28 mouse cellular contexts compared by ENCODE assay signal in genomic region chr8:13387728-13388127, GRCm38 (mm10). TPM values are rescaled to one million over a fixed set of nuclear protein-coding genes. Genes with fewer than 3 reads are reported as not detected.
"Had no signal": no experiment of that assay in that cellular context is flagged by ENCODE, and none has a peak within 500 bp of the region (broad histone marks: within the 10 kb centered on the region; RNA-seq: fewer than 3 reads in every experiment).

No protein-coding gene starts in this region.

- H3K9me3 ChIP-seq: limb, embryonic 10.5 days; liver, embryonic 12.5 days; liver, embryonic 15.5 days; lung, embryonic 15.5 days; midbrain, embryonic 12.5 days; midbrain, embryonic 15.5 days; neural tube, embryonic 12.5 days; neural tube, embryonic 15.5 days had no signal

- ATAC-seq: liver, embryonic 12.5 days; midbrain, embryonic 15.5 days had no signal

- H3K9ac ChIP-seq: limb, embryonic 13.5 days; liver, embryonic 12.5 days; liver, embryonic 15.5 days; lung, embryonic 15.5 days; midbrain, embryonic 12.5 days; midbrain, embryonic 15.5 days; neural tube, embryonic 12.5 days; neural tube, embryonic 15.5 days had no signal

- H3K4me1 ChIP-seq: limb, embryonic 10.5 days; limb, embryonic 13.5 days; lung, embryonic 15.5 days; midbrain, embryonic 12.5 days; midbrain, embryonic 15.5 days; neural tube, embryonic 12.5 days; neural tube, embryonic 15.5 days had no signal

- H3K27me3 ChIP-seq: limb, embryonic 13.5 days; liver, embryonic 12.5 days; liver, embryonic 15.5 days; lung, embryonic 15.5 days; midbrain, embryonic 12.5 days; midbrain, embryonic 15.5 days; neural tube, embryonic 12.5 days; neural tube, embryonic 15.5 days had no signal

- H3K4me2 ChIP-seq: limb, embryonic 13.5 days; liver, embryonic 12.5 days; liver, embryonic 15.5 days; lung, embryonic 15.5 days; midbrain, embryonic 12.5 days; midbrain, embryonic 15.5 days; neural tube, embryonic 12.5 days; neural tube, embryonic 15.5 days had no signal

- H3K36me3 ChIP-seq: limb, embryonic 10.5 days; limb, embryonic 13.5 days; liver, embryonic 12.5 days; liver, embryonic 15.5 days; lung, embryonic 15.5 days; midbrain, embryonic 12.5 days; midbrain, embryonic 15.5 days; neural tube, embryonic 12.5 days; neural tube, embryonic 15.5 days had no signal

- H3K27ac ChIP-seq: limb, embryonic 10.5 days; limb, embryonic 13.5 days; liver, embryonic 12.5 days; liver, embryonic 15.5 days; lung, embryonic 15.5 days; midbrain, embryonic 12.5 days; midbrain, embryonic 15.5 days; neural tube, embryonic 12.5 days; neural tube, embryonic 15.5 days had no signal

- DNase-seq: kidney, adult 2 months; kidney, postnatal 10 days; kidney, postnatal 36 days; liver; lung, adult 18-20 months; lung, postnatal 10 days; lung, postnatal 36 days; right cerebral cortex, adult 18-20 months; right cerebral cortex, postnatal 14 days; right cerebral cortex, postnatal 4 days; thymus, adult 18-20 months; thymus, postnatal 36 days had no signal

- H3K4me3 ChIP-seq: limb, embryonic 10.5 days; limb, embryonic 13.5 days; liver, embryonic 12.5 days; liver, embryonic 15.5 days; lung, embryonic 15.5 days; midbrain, embryonic 12.5 days; midbrain, embryonic 15.5 days; neural tube, embryonic 12.5 days; neural tube, embryonic 15.5 days had no signal

RNA-seq across cellular contexts. Expression of gene Atp4b, which starts 8.9 kb away (rescaled TPM):
- total RNA-seq: layer of hippocampus, adult 8-10 months; layer of hippocampus, postnatal 14 days; left cerebral cortex, adult 8-10 months; left cerebral cortex, postnatal 14 days had no signal
- polyA plus RNA-seq: kidney, embryonic 14.5 days; limb, embryonic 10.5 days; limb, embryonic 13.5 days; liver, embryonic 12.5 days; liver, embryonic 15.5 days; lung, embryonic 15.5 days; midbrain, embryonic 12.5 days; midbrain, embryonic 15.5 days; neural tube, embryonic 12.5 days; neural tube, embryonic 15.5 days; urinary bladder, adult 2 months had no signal

RNA-seq across cellular contexts. Expression of gene Grk1, which starts 17.2 kb away (rescaled TPM):
- total RNA-seq: layer of hippocampus, adult 8-10 months; layer of hippocampus, postnatal 14 days; left cerebral cortex, postnatal 14 days had no signal
- polyA plus RNA-seq: kidney, embryonic 14.5 days; liver, embryonic 12.5 days; liver, embryonic 15.5 days; lung, embryonic 15.5 days; neural tube, embryonic 15.5 days; stomach, embryonic 16.5 days had no signal

RNA-seq across cellular contexts. Expression of gene Tmem255b, which starts 47.3 kb away (rescaled TPM):
- polyA plus RNA-seq: liver, embryonic 12.5 days; liver, embryonic 15.5 days; midbrain, embryonic 12.5 days had no signal
